Mouse (Mus musculus): ENCODE data around the gene Trpt1. TPM values are rescaled to one million over a fixed set of nuclear protein-coding genes. Genes with fewer than 3 reads are reported as not detected.
"Not testable (repeated sequence)": the region's sequence is repeated elsewhere in the genome, so short reads cannot be mapped to it uniquely, and the experiment has no call there.

Trpt1 gene
- polyA plus RNA-seq, 1 experiment from 2014 or later: 13.8 TPM

GRCm38 (mm10) chr19:6987904-6988285 lies 8.0 kb upstream of the Trpt1 start:
- WGBS: 6% methylated on average over 8 of the region's 8 CpGs
- Histone ChIP-seq H3K27me3 (no peaks in the 10 kb centered on the region), H3K36me3 (replicated peaks) (peaks cover 15% of the 10 kb centered on the region), H3K27ac (peak overlapping the region; percentile 85), H3K4me3 (replicated peaks) (peak overlapping the region; percentile 84), H3K4me1 (peaks cover 38% of the 10 kb centered on the region), H3K4me2 (peak overlapping the region; percentile 96), H3K9me3 (no peaks in the 10 kb centered on the region), H3K9ac (peak overlapping the region; percentile 96)
- no peak for ATAC-seq (ENCODE audit: low FRiP score)

- Histone ChIP-seq H3K9me3 (no peaks in the 10 kb centered on the region), H3K4me1 (peaks cover 41% of the 10 kb centered on the region), H3K27ac (no peak overlapping the region), H3K9ac (no peak overlapping the region), H3K4me2 (no peak overlapping the region), H3K27me3 (no peaks in the 10 kb centered on the region), H3K36me3 (replicated peaks) (peaks cover 15% of the 10 kb centered on the region), H3K4me3 (replicated peaks) (no peak overlapping the region)
- 93% methylated on average over 8 of the region's 8 CpGs for WGBS
- ATAC-seq (ENCODE audit: low FRiP score): no peak
These were observed 6.7 kb upstream of the Trpt1 start for GRCm38 (mm10) chr19:6989251-6989650.

DNA sequence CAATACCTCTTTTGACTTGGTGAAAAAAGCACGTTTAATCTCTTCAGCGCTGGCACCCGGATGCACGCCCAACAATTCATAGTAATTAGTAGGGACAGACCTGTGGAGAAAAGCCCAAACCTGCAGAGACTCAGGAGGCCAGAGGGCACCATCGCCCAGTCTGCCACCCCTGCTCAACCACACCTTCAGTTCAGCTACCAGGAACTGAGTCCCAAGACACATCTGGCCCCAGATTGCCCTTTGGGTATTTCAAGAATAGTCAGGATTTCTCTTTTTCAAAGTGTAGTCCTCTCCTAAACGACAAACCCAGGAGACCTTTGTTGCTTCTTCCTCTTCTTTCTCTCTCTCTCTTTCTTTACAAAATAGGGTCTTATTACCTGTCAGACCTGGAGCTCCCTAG lies 5.2 kb upstream of the Trpt1 start:
- Histone ChIP-seq H3K4me1 (peaks cover 55% of the 10 kb centered on the region), H3K9me3 (no peaks in the 10 kb centered on the region), H3K36me3 (replicated peaks) (0 out of 2 replicates have a peak, but pooled peaks cover 4% of the 10 kb centered on the region), H3K27ac (no peak overlapping the region), H3K9ac (no peak overlapping the region), H3K27me3 (no peaks in the 10 kb centered on the region), H3K4me3 (replicated peaks) (no peak overlapping the region), H3K4me2 (no peak overlapping the region)
- 91% methylated on average over 6 of the region's 6 CpGs for WGBS
- ATAC-seq (ENCODE audit: low FRiP score): no peak

DNA sequence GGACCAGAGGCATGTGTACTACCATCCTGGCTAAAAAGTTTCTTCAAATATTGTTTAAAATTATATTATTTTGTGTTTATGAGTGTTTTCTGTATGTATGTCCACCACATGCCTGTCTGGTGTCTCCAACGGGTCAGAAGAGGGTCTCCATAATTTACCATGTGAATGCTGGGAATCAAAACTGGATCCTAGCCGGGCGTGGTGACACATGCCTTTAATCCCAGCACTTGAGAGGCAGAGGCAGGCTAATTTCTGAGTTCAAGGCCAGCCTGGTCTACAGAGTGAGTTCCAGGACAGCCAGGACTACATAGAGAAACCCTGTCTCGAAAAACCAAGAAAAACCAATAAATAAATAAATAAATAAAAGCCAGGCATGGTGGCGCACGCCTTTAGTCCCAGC lies 4.8 kb upstream of the Trpt1 start:
- H3K4me1 ChIP-seq: peaks cover 54% of the 10 kb centered on the region
- ATAC-seq (ENCODE audit: low FRiP score); H3K9me3 ChIP-seq; H3K9ac ChIP-seq; H3K4me2 ChIP-seq; H3K4me3 ChIP-seq (replicated peaks); H3K27ac ChIP-seq; H3K27me3 ChIP-seq; H3K36me3 ChIP-seq (replicated peaks): not testable (repeated sequence)
- 92% methylated on average over 6 of the region's 6 CpGs for WGBS

GRCm38 (mm10) chr19:6992011-6992858 lies 3.7 kb upstream of the Trpt1 start, which contains the start of gene Dnajc4:
Gene Dnajc4 (minus strand): TSS chr19:6992572.
- Histone ChIP-seq H3K9ac (peak within 1 kb of the TSS; percentile 77), H3K27ac (peak within 1 kb of the TSS; percentile 65; the same call in 1 of the 2 replicates), H3K4me3 (replicated peaks) (peak within 1 kb of the TSS; percentile 56), H3K27me3 (no peaks in the 10 kb centered on the region), H3K4me1 (peaks cover 54% of the 10 kb centered on the region), H3K9me3 (no peaks in the 10 kb centered on the region), H3K36me3 (replicated peaks) (0 out of 2 replicates have a peak, but pooled peaks cover 4% of the 10 kb centered on the region), H3K4me2 (peak within 1 kb of the TSS; percentile 95)
- WGBS: 2% methylated on average over 37 of the region's 37 CpGs
- peak; percentile 94 for ATAC-seq (ENCODE audit: low FRiP score)

GRCm38 (mm10) chr19:6993011-6993770 lies 2.7 kb upstream of the Trpt1 start:
- H3K4me3 ChIP-seq (replicated peaks): peak overlapping the region; percentile 56
- 0 out of 2 replicates have a peak, but pooled peaks cover 4% of the 10 kb centered on the region for H3K36me3 ChIP-seq (replicated peaks)
- H3K9ac ChIP-seq: peak overlapping the region; percentile 65
- peaks cover 50% of the 10 kb centered on the region for H3K4me1 ChIP-seq
- H3K9me3 ChIP-seq: no peaks in the 10 kb centered on the region
- 59% methylated on average over 14 of the region's 14 CpGs for WGBS
- peak overlapping the region; percentile 65; the same call in 1 of the 2 replicates for H3K27ac ChIP-seq
- H3K27me3 ChIP-seq: no peaks in the 10 kb centered on the region
- ATAC-seq (ENCODE audit: low FRiP score): no peak
- peak overlapping the region; percentile 95 for H3K4me2 ChIP-seq

GRCm38 (mm10) chr19:6994002-6994401 lies 1.9 kb upstream of the Trpt1 start:
- H3K27ac ChIP-seq: no peak overlapping the region
- no peak overlapping the region for H3K9ac ChIP-seq
- no peak for ATAC-seq (ENCODE audit: low FRiP score)
- no peak overlapping the region for H3K4me2 ChIP-seq
- 88% methylated on average over 8 of the region's 8 CpGs for WGBS
- H3K27me3 ChIP-seq: no peaks in the 10 kb centered on the region
- H3K4me3 ChIP-seq (replicated peaks): no peak overlapping the region
- peaks cover 9% of the 10 kb centered on the region for H3K36me3 ChIP-seq (replicated peaks)
- no peaks in the 10 kb centered on the region for H3K9me3 ChIP-seq
- peaks cover 49% of the 10 kb centered on the region for H3K4me1 ChIP-seq

- no peak overlapping the region for H3K4me2 ChIP-seq
These were observed 1.4 kb upstream of the Trpt1 start for GRCm38 (mm10) chr19:6994489-6994888.

DNA sequence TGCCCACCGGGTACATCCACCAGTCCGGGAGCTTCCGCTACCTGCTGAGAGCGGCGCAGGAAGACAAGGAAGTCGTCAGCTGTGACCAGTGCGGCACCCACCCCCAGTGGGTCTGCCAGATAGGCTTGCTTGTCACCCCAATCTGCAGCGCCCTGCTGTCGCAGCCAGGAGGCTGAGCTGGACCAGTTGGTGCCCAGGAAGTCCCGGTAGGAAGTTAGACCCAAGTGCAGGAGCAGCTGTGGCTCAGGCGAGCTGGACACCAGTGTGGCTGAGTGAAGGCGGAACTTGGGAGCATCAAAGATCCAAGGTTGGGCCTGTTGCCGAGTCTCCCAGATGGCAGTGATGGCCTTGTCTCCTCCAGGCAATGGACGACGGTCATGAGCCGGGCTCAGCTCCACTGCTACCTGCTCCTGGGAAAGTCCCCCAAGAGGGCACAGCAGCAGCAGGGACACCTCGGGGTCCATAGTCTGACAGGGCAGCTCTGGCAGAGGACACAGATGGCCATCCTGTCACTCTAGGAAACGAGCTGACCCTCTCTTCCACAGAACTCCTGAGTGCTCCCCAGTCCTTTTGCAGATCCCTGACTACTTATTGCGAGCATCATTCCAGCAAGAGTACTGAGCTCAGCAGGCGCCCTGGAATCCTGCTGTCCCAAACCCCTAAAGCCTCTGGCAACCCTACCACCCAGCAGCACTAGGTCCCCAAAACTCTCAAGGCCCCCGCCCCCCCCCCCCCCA lies 508 bp upstream of the Trpt1 start:
- 51% methylated on average over 20 of the region's 21 CpGs for WGBS
- ATAC-seq (ENCODE audit: low FRiP score): no peak
- Histone ChIP-seq H3K27me3 (no peaks in the 10 kb centered on the region), H3K4me2 (peak overlapping the region; percentile 85), H3K9me3 (no peaks in the 10 kb centered on the region), H3K36me3 (replicated peaks) (peaks cover 19% of the 10 kb centered on the region), H3K9ac (peak overlapping the region; percentile 68), H3K27ac (0 out of 2 replicates have a peak overlapping the region, but pooled peaks have one; percentile 47), H3K4me1 (peaks cover 49% of the 10 kb centered on the region), H3K4me3 (replicated peaks) (peak overlapping the region; percentile 56)

More at GRCm38 (mm10) chr19:6994489-6994888, 1.4 kb upstream of the Trpt1 start:
- H3K27me3 ChIP-seq: no peaks in the 10 kb centered on the region
- ATAC-seq (ENCODE audit: low FRiP score): no peak
- H3K36me3 ChIP-seq (replicated peaks): peaks cover 11% of the 10 kb centered on the region
- no peak overlapping the region for H3K27ac ChIP-seq
- peaks cover 49% of the 10 kb centered on the region for H3K4me1 ChIP-seq
- no peak overlapping the region for H3K4me3 ChIP-seq (replicated peaks)
- no peak overlapping the region for H3K9ac ChIP-seq
- no peaks in the 10 kb centered on the region for H3K9me3 ChIP-seq
- WGBS: 91% methylated on average over 8 of the region's 8 CpGs

DNA sequence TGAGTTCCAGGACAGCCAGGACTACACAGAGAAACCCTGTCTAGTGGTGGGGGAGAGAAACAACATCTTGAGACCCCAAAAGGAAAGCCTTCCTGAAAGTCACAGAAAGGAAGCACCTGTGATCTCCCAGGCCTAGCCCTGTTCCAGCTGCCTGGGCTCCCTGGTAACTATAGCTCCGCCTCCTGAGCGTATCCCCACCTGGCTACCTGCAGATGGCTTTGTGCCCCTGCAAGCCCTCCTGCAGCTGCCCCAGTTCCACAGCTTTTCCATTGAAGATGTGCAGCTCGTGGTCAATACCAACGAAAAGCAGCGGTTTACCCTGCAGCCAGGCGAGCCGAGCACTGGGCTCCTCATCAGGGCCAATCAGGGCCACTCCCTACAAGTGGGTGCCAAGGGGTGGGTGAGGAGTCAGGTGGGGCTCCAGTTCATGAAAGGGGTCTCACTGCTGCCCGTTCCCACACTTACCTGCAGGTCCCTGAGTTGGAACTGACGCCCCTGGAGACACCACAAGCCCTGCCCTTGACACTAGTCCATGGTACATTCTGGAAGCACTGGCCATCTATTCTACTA lies 1.9 kb downstream of the Trpt1 start:
- Histone ChIP-seq H3K27ac (no peak overlapping the region), H3K27me3 (no peaks in the 10 kb centered on the region), H3K4me2 (no peak overlapping the region), H3K4me3 (replicated peaks) (no peak overlapping the region), H3K36me3 (replicated peaks) (peaks cover 20% of the 10 kb centered on the region), H3K9me3 (no peaks in the 10 kb centered on the region), H3K4me1 (peaks cover 41% of the 10 kb centered on the region), H3K9ac (no peak overlapping the region)
- 82% methylated on average over 9 of the region's 9 CpGs for WGBS
- no peak for ATAC-seq (ENCODE audit: low FRiP score)

DNA sequence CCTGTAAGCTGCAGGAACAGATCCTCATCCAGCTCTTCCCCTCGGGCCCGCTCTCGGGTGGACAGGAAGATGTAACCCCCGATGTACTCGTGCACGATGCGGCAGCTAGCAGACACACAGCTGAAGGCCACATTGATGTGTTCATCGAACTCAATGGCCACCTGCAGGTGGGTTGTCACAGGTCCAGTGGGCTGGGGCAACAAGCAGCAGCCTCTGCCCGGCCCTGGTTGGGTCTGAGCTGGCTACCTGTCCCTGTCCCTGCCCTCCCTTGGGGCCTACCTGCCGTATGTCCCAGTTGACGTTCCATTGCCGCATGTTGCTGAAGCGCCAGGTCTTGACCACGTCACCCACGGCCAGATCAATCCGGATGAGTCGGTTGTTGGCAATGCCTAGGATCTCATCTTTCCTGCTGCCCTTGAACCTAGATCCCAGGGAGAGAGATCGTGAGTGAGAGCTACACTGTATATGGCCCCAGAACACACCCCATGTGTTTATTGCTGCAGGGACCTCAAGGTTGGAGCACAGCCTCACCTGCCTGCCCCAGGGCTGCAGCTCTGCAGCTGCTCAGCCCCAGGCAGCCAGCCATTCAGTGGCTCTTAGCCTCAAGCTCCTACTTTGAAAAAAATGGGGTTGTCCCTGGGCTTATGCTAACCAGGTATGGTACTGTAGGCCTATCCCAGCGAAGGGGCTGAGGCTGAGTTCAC lies 3.6 kb downstream of the Trpt1 start:
- Histone ChIP-seq H3K9me3 (no peaks in the 10 kb centered on the region), H3K9ac (no peak overlapping the region), H3K4me1 (peaks cover 28% of the 10 kb centered on the region), H3K27me3 (no peaks in the 10 kb centered on the region), H3K36me3 (replicated peaks) (peaks cover 20% of the 10 kb centered on the region), H3K27ac (no peak overlapping the region), H3K4me3 (replicated peaks) (no peak overlapping the region), H3K4me2 (no peak overlapping the region)
- no peak for ATAC-seq (ENCODE audit: low FRiP score)
- 93% methylated on average over 19 of the region's 19 CpGs for WGBS

Measured in forebrain, embryonic 12.5 days (tissue).